Mouse (Mus musculus): Measurements from ENCODE around the gene Fam131c. TPM values are rescaled to one million over a fixed set of nuclear protein-coding genes. Genes with fewer than 3 reads are reported as not detected.

Gene Fam131c
- polyA plus RNA-seq, 1 experiment: 1.8 TPM

DNA sequence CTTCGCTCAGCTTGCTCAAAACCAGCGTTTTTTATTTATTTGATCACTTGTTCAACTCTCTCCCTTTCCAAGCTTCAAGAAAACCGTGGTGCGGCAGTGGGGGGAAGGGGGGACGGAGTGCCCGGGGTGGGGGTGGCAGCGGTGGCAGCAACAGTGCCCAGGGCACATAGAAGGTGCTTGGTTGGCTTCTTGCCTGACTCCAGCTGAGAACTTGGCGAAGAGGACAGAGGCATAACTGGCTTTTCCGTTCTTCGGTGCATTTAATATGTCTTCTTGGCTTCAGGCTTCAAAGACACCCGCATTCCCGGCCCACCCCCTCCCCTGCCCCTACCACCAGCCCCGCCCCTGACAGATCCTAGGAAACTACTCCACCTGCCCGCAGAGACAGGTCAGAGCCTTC lies 64.6 kb downstream of the Fam131c start:
- H3K4me3 ChIP-seq (ENCODE audit: insufficient read depth, low read depth, low read length): no peak overlapping the region
- no peak overlapping the region; the same call in 1 of the 2 replicates for H3K27ac ChIP-seq (ENCODE audit: insufficient read depth, low read depth, low read length)
- no peaks in the 10 kb centered on the region for H3K27me3 ChIP-seq (replicated peaks; ENCODE audit: control insufficient read depth, insufficient read depth, low read length)
- DNase-seq: peak; percentile 73
- H3K36me3 ChIP-seq (ENCODE audit: control insufficient read depth, insufficient read depth, low read length): no peaks in the 10 kb centered on the region
- no peaks in the 10 kb centered on the region for H3K4me1 ChIP-seq (ENCODE audit: control insufficient read depth, insufficient read depth, low read length)
- WGBS: 36% methylated on average over 14 of the region's 14 CpGs
- no peak for TF ChIP-seq POLR2A (IDR thresholded peaks at IDR 0.05; ENCODE audit: low read depth, low read length)
- TF ChIP-seq CTCF (conservative IDR thresholded peaks at IDR 0.05; ENCODE audit: insufficient read depth, insufficient read length, low read depth, low read length): no peak

DNA sequence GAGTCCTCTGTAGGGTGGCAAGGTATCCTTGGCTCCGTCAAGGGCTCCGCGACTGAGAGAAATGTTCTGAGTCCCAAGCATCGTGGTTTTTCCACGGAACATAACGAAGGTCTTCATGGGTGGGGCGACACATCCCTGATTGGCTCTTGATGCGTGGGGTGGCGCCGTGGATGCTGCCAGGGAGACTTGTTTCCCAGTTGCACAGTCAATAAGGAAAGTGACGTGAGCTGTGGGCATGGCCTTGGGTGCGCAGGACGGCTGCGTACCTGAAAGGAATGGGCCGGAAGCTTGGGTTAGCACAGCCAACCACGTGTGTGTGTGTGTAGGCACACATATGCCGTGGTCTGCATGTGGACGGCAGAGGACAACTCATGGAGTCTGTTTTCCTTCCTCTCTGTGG lies 65.2 kb downstream of the Fam131c start:
- H3K4me3 ChIP-seq (ENCODE audit: insufficient read depth, low read depth, low read length): no peak overlapping the region
- H3K36me3 ChIP-seq (ENCODE audit: control insufficient read depth, insufficient read depth, low read length): no peaks in the 10 kb centered on the region
- no peak for TF ChIP-seq POLR2A (IDR thresholded peaks at IDR 0.05; ENCODE audit: low read depth, low read length)
- no peak for DNase-seq
- 75% methylated on average over 18 of the region's 18 CpGs for WGBS
- no peaks in the 10 kb centered on the region for H3K27me3 ChIP-seq (replicated peaks; ENCODE audit: control insufficient read depth, insufficient read depth, low read length)
- H3K4me1 ChIP-seq (ENCODE audit: control insufficient read depth, insufficient read depth, low read length): no peaks in the 10 kb centered on the region
- H3K27ac ChIP-seq (ENCODE audit: insufficient read depth, low read depth, low read length): peak overlapping the region; percentile 36; the same call in 1 of the 2 replicates

Other genes with a start within 250 kb of the Fam131c start
- 59.3 and 60.3 TPM in 2 replicates for gene Szrd1, start 228.4 kb upstream of the Fam131c start, polyA plus RNA-seq (2012; rRNA removed)
- gene Fbxo42, start 220.3 kb upstream of the Fam131c start, polyA plus RNA-seq (2012; rRNA removed): 11.7 and 13.0 TPM in 2 replicates
- 1.2 and 1.6 TPM in 2 replicates for gene Rsg1, start 154.3 kb upstream of the Fam131c start, polyA plus RNA-seq (2012; rRNA removed)
- gene Arhgef19, start 128.7 kb upstream of the Fam131c start, polyA plus RNA-seq (2012; rRNA removed): 4.9 and 5.1 TPM in 2 replicates
- 8.1 and 9.6 TPM in 2 replicates for gene Epha2, start 67.0 kb upstream of the Fam131c start, polyA plus RNA-seq (2012; rRNA removed)
- gene Clcnka, start 30.5 kb downstream of the Fam131c start, polyA plus RNA-seq (2012; rRNA removed): 99.3 and 105 TPM in 2 replicates
- gene Clcnkb, start 47.8 kb downstream of the Fam131c start, polyA plus RNA-seq (2012; rRNA removed): 286 and 318 TPM in 2 replicates
- 2.9 and 9.5 TPM in 2 replicates for gene Hspb7, start 52.6 kb downstream of the Fam131c start, polyA plus RNA-seq (2012; rRNA removed)
- 0.11 and 0.14 TPM in 2 replicates for gene Srarp, start 67.9 kb downstream of the Fam131c start, polyA plus RNA-seq (2012; rRNA removed)
- gene Zbtb17, start 76.4 kb downstream of the Fam131c start, polyA plus RNA-seq (2012; rRNA removed): 23.4 and 28.9 TPM in 2 replicates
- gene Spen, start 170.4 kb downstream of the Fam131c start, polyA plus RNA-seq (2012; rRNA removed): 15.9 and 19.6 TPM in 2 replicates
- 10.2 and 10.5 TPM in 2 replicates for gene Fblim1, start 237.9 kb downstream of the Fam131c start, polyA plus RNA-seq (2012; rRNA removed)

Measured in kidney, adult 2 months (tissue).